Mouse (Mus musculus): ENCODE measurements around the gene Sebox. TPM values are rescaled to one million over a fixed set of nuclear protein-coding genes. Genes with fewer than 3 reads are reported as not detected.
A peak's percentile ranks its signal among the peaks of the same experiment; 100 is the strongest.

Gene Sebox
- polyA plus RNA-seq, 1 experiment from 2014 or later: not detected

DNA sequence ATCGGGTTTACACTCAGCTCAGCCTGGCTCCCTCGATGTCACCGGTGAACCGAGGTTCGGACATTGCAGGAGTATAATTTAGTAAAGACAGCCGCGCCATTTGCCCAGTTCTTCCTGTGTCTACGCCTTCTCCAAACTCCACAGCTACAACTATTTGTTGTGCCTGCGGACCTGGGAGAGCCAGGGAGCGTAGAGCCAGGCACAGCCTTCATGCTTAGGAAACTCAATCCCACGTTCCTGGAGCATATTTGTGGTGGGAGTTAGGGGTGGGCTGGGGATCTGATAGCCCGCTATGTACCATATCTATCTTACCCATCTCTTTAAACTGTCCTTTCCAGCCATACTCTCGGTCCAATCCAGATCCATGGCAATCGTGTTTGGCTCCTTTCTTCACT is 33.4 kb downstream of the Sebox start:
- Histone ChIP-seq H3K36me3 (ENCODE audit: inconsistent target) (peaks cover 29% of the 10 kb centered on the region), H3K27ac (peak overlapping the region; percentile 82), H3K4me3 (ENCODE audit: inconsistent target) (peak overlapping the region; percentile 93), H3K79me2 (ENCODE audit: inconsistent target) (peaks cover 67% of the 10 kb centered on the region)
- WGBS (ENCODE audit: missing documents): 2% methylated on average over 14 of the region's 14 CpGs

DNA sequence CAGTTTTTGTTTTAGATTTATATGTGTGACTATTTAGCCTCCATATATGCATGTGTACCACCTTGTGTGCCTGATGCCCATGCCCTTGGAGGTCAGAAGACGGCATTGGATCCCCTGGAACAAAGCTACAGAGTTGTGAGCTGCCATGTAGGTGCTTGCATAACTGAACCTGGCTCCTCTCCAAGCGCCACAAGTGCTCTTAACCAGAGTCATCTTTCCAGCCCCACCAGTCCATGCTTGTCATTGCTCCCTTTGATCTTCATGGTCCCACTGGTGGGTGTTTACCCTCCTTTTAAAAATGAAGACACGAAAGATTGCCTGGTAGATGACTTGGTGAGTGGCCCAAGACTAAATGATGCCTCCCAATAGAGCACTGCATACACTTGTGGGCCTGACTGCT is 37.1 kb downstream of the Sebox start:
- H3K4me3 ChIP-seq (ENCODE audit: inconsistent target): no peak overlapping the region
- H3K27ac ChIP-seq: no peak overlapping the region
- 90% methylated on average over 3 of the region's 3 CpGs for WGBS (ENCODE audit: missing documents)
- H3K79me2 ChIP-seq (ENCODE audit: inconsistent target): peaks cover 63% of the 10 kb centered on the region
- peaks cover 40% of the 10 kb centered on the region for H3K36me3 ChIP-seq (ENCODE audit: inconsistent target)

DNA sequence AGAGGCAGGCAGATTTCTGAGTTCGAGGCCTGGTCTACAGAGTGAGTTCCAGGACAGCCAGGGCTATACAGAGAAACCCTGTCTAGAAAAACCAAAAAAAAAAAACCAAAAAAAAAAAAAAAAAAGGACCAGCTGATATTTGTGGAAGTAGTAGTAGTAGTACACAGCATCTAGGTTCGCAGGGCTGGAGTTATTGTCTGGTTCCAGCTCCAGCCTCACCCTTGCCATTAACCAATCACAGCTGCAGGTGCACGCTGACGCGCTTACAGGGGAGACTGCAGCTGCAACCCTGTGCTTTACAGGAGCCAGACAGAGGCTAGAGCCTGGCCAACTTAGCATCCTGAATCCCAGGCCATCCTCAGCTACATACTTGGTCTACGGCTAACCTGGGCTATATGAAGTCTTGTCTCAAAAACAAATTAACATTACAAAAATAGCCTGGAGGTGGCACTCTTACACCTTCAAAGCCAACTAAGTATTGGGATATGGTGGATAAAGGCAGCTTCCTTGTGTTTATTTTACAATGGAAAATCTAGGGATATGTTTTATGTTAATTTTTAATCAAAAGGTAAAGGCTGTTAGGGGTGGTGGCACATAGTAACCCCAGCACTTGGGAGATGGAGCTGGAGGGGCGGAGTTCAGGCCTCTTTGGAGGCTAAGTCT is 41.3 kb downstream of the Sebox start:
- Histone ChIP-seq H3K79me2 (ENCODE audit: inconsistent target) (peaks cover 62% of the 10 kb centered on the region), H3K27ac (no peak overlapping the region), H3K4me3 (ENCODE audit: inconsistent target) (no peak overlapping the region), H3K36me3 (ENCODE audit: inconsistent target) (peaks cover 29% of the 10 kb centered on the region)
- WGBS (ENCODE audit: missing documents): 97% methylated on average over 6 of the region's 7 CpGs

DNA sequence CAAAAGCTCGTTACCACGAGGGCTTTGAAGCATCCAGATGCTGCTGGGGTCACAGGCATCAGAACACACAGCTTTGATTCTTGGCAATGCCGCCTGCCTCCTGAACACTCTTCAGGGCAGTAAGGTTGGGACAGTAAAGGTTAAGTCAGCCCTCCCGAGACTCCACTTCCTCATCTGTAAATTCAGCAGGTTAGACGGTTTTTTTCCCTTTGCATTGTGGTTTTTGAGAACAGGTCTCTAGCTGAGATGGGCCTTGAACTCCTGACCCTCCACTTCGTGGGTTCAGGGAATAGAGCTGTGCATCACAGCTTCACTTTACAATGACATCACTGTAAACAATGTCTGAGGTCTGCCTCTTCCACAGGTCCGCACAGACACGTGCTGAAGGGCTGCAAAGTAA is 41.9 kb downstream of the Sebox start:
- Histone ChIP-seq H3K4me3 (ENCODE audit: inconsistent target) (no peak overlapping the region), H3K79me2 (ENCODE audit: inconsistent target) (peaks cover 66% of the 10 kb centered on the region), H3K27ac (no peak overlapping the region), H3K36me3 (ENCODE audit: inconsistent target) (peaks cover 24% of the 10 kb centered on the region)
- 46% methylated on average over 8 of the region's 8 CpGs for WGBS (ENCODE audit: missing documents)

DNA sequence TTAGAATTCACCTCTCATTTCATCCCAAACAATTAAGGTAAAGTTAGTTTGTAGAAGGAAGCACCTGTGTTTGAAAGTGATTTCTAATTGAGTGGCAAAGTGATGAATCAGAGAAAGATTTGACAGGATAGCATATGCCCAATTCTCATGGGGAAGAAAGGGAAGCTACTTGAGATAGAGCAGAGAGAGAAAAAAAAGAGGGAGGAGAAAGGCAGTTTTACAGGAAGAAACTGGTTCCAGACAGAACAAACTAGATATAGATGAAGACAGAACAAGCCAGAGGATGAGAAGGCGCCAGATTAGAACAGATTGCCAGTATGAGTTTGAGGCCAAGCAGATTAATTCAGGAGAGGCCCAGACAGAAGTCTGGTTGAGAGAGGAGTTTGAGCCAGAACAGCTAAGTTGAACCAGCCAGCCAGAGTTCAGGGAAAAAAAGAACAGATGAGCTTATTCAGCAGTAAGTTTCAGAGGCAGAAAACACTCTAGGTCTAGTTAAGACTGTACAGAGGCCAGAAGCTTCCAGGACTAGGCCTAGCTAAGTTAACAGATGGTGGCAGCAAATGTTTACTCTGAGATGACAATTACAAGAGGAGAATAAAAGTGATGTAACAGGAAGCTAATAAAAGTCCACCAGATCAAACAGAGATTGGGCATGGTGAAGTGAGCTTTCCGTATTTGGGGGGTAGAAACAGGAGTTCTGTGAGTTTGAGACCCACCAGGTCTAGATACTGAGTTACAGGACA is 44.6 kb downstream of the Sebox start:
- Histone ChIP-seq H3K4me3 (ENCODE audit: inconsistent target) (no peak overlapping the region), H3K36me3 (ENCODE audit: inconsistent target) (peaks cover 9% of the 10 kb centered on the region; the same call in 1 of the 2 replicates), H3K27ac (no peak overlapping the region), H3K79me2 (ENCODE audit: inconsistent target) (peaks cover 61% of the 10 kb centered on the region)
- WGBS (ENCODE audit: missing documents): 83% methylated on average over 2 of the region's 2 CpGs

DNA sequence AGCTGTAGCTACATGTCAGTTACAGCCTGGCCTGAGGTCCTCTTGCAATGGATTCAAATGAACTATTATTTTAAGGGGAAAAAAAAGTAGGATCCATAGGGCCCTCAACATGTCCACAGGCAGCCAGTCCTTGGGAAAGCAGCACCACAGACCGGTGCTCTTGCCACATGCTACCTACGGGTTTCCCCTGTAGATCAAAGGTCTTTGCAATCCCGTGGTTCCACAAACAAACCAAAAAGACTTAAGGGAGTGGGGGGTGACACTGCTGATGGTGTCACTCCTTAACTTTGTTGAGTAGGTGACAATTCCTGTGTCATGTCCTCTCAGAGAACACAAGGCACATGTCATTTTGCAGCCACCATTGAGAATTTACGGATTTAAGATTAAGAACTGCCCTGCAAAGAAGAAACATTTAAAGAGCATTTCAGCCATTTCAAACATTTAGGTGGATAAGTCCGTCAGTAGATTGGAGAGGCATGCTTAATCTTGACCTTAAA is 46.3 kb downstream of the Sebox start:
- peak overlapping the region; percentile 82 for H3K27ac ChIP-seq
- H3K4me3 ChIP-seq (ENCODE audit: inconsistent target): peak overlapping the region; percentile 68
- no peaks in the 10 kb centered on the region for H3K36me3 ChIP-seq (ENCODE audit: inconsistent target)
- peaks cover 44% of the 10 kb centered on the region for H3K79me2 ChIP-seq (ENCODE audit: inconsistent target)
- WGBS (ENCODE audit: missing documents): 26% methylated on average over 5 of the region's 5 CpGs

DNA sequence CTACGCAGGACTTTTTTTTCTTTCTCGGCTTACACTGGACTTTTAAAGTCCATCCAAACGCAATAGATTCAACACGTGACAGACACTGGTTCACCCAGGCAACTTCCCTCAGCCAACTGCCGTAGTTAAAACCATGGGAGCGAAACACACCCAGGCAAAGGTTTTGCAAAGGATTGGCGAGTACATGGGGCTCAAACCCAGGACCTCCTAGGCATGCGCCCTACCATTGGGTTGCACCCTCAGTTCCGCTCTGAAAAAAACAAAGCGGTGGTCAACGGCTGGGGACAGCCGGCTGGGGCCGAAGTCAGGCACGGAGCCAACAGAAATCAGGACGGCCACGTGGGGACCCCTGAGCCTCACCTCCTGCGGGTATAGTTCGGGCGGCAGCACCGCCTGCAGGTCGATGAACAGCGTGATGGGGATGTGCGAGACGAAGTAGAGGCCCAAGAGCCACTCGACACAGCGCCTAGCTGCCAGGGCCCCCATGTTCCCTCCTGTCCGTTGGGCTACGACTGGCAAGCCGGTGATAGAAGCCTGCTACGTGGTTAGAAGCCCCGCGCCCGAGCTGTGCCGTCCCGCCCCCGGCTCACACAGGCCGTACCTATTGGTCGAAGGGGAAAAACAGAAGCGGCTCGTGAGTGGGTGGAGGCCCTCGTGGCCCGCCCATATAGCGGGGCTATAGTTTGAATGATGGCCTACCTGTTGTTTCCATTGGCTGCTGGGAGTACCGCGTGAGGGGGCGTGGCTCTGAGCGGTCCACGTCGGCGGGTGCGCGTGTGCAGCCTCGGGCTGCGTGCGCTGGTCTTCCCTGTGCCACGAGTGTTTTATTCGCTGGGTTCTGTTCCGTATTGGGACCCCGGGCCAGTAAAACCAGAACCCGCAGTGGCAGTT is 47.2 kb downstream of the Sebox start, which contains the start of gene Tmem97:
TSS of gene Tmem97 (minus strand) at position 610 of the 891 bp plus-strand sequence.
- H3K4me3 ChIP-seq (ENCODE audit: inconsistent target): peak within 1 kb of the TSS; percentile 68
- H3K79me2 ChIP-seq (ENCODE audit: inconsistent target): peaks cover 36% of the 10 kb centered on the region
- H3K36me3 ChIP-seq (ENCODE audit: inconsistent target): no peaks in the 10 kb centered on the region
- H3K27ac ChIP-seq: peak within 1 kb of the TSS; percentile 82
- 1% methylated on average over 58 of the region's 60 CpGs for WGBS (ENCODE audit: missing documents)

DNA sequence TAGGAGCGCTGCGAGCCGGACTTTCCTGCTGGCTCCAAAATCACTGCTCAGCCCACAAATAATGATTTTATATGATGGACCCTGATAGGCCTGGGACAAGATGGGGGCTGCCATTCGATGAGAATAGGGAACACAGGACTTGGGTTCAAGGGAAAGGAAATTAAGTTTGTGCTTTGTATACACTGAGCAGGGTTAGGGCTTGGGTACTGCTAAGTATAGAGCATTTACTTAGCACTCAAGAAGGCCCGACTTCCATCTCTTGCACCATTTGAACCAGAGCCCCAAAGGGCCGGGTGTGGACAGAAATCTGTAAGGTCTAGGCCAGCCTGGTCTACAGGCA is 47.8 kb downstream of the Sebox start:
- WGBS (ENCODE audit: missing documents): 35% methylated on average over 6 of the region's 6 CpGs
- H3K27ac ChIP-seq: peak overlapping the region; percentile 49
- peaks cover 30% of the 10 kb centered on the region for H3K79me2 ChIP-seq (ENCODE audit: inconsistent target)
- no peaks in the 10 kb centered on the region for H3K36me3 ChIP-seq (ENCODE audit: inconsistent target)
- H3K4me3 ChIP-seq (ENCODE audit: inconsistent target): no peak overlapping the region

Other genes with a start within 250 kb of the Sebox start
- gene 2610507B11Rik, start 241.7 kb upstream of the Sebox start, polyA plus RNA-seq (2018): 144 to 210 TPM (median 148 TPM) in 3 replicates
- 0.32 to 1.4 TPM (median 0.54 TPM) in 3 replicates for gene BC030499, start 212.6 kb upstream of the Sebox start, polyA plus RNA-seq (2018)
- 0.66 to 3.3 TPM (median 2.6 TPM) in 3 replicates for gene Spag5, start 201.9 kb upstream of the Sebox start, polyA plus RNA-seq (2018)
- 6.8 to 30.2 TPM (median 7.3 TPM) in 3 replicates for gene Aldoc, start 180.5 kb upstream of the Sebox start, polyA plus RNA-seq (2018)
- 66.8 to 71.6 TPM (median 67.7 TPM) in 3 replicates for gene Pigs, start 175.0 kb upstream of the Sebox start, polyA plus RNA-seq (2018)
- gene Unc119, start 160.0 kb upstream of the Sebox start, polyA plus RNA-seq (2018): 21.6 to 57.5 TPM (median 31.3 TPM) in 3 replicates
- not detected in 3 replicates for gene Foxn1, start 116.9 kb upstream of the Sebox start, polyA plus RNA-seq (2018)
- gene Slc13a2, start 81.2 kb upstream of the Sebox start, polyA plus RNA-seq (2018): 0.20 to 0.62 TPM (median 0.36 TPM) in 3 replicates
- gene Slc46a1, start 37.8 kb upstream of the Sebox start, polyA plus RNA-seq (2018): 5.8 to 11.1 TPM (median 6.3 TPM) in 3 replicates
- gene Sarm1, start 5.7 kb upstream of the Sebox start, polyA plus RNA-seq (2018): 0.04 to 0.16 TPM (median 0.12 TPM) in 3 replicates
- gene Vtn, start 4.4 kb upstream of the Sebox start, polyA plus RNA-seq (2018): not detected in 3 replicates
- gene Tmem199, start 8.7 kb downstream of the Sebox start, polyA plus RNA-seq (2018): 25.0 to 37.9 TPM (median 35.3 TPM) in 3 replicates
- gene Poldip2, start 8.7 kb downstream of the Sebox start, polyA plus RNA-seq (2018): 31.1 to 47.7 TPM (median 32.4 TPM) in 3 replicates
- gene Tnfaip1, start 32.9 kb downstream of the Sebox start, polyA plus RNA-seq (2018): 24.7 to 34.4 TPM (median 28.0 TPM) in 3 replicates
- 49.9 to 68.6 TPM (median 62.9 TPM) in 3 replicates for gene Ift20, start 32.9 kb downstream of the Sebox start, polyA plus RNA-seq (2018)
- gene Tmem97, start 47.3 kb downstream of the Sebox start, polyA plus RNA-seq (2018): 48.9 to 61.4 TPM (median 53.9 TPM) in 3 replicates
- gene Nlk, start 193.9 kb downstream of the Sebox start, polyA plus RNA-seq (2018): 12.9 to 23.2 TPM (median 16.9 TPM) in 3 replicates
- gene Ccnq, start 248.3 kb downstream of the Sebox start, polyA plus RNA-seq (2018): 9.6 to 19.0 TPM (median 16.3 TPM) in 3 replicates

Data from macrophage (primary cell).